Mouse (Mus musculus) hindbrain, postnatal 0 days (tissue): Measurements from ENCODE around the gene Ccdc151. TPM values are rescaled to one million over a fixed set of nuclear protein-coding genes. Genes with fewer than 3 reads are reported as not detected.
A peak's percentile ranks its signal among the peaks of the same experiment; 100 is the strongest.

Experiments used
- ATAC-seq: fragments of 200-750 bp; cut with Nextera tagmentation; 2 replicates; pipeline ENCODE4 v1.8.0; 2017; ENCODE audit warnings: mild to moderate bottlenecking, moderate TSS enrichment, moderate library complexity
- DNase-seq: peaks from one replicate; pipeline ENCODE4 v3.0.0-alpha.2; 2015; ENCODE audit warnings: low spot score
- H3K27ac ChIP-seq: fragments of 300-500 bp; sonication (generic); 2 replicates; pipeline ENCODE4 v1.5.1; 2014; ENCODE audit warnings: mild to moderate bottlenecking
- H3K27me3 ChIP-seq: fragments of 300-500 bp; sonication (generic); 2 replicates; pipeline ENCODE4 v1.6.1; 2014; ENCODE audit warnings: low read length, mixed read lengths; ENCODE audit not compliant: insufficient read depth
- H3K36me3 ChIP-seq: fragments of 300-500 bp; sonication (generic); 2 replicates; pipeline ENCODE4 v1.6.1; 2014; ENCODE audit warnings: low read length, mixed read lengths; ENCODE audit not compliant: insufficient read depth
- H3K4me1 ChIP-seq: fragments of 300-500 bp; sonication (generic); 2 replicates; pipeline ENCODE4 v1.6.1; 2014; ENCODE audit warnings: antibody characterized with exemption, low read length, mixed read lengths; ENCODE audit not compliant: insufficient read depth
- H3K4me2 ChIP-seq: fragments of 300-500 bp; sonication (generic); 2 replicates; pipeline ENCODE4 v1.6.1; 2014; ENCODE audit warnings: low read depth, mild to moderate bottlenecking, low read length, moderate library complexity, mixed read lengths
- H3K4me3 ChIP-seq: fragments of 300-500 bp; sonication (generic); 2 replicates; pipeline ENCODE4 v1.5.1; 2014; ENCODE audit warnings: low read length
- H3K9ac ChIP-seq: fragments of 300-500 bp; sonication (generic); replicated peaks from 2 replicates; pipeline ENCODE4 v1.6.1; 2014; ENCODE audit warnings: mild to moderate bottlenecking, low read length, moderate library complexity, mixed read lengths
- H3K9me3 ChIP-seq: fragments of 300-500 bp; sonication (generic); 2 replicates; pipeline ENCODE4 v1.6.1; 2016; ENCODE audit warnings: low read length, mixed read lengths
- CTCF ChIP-seq: IDR thresholded peaks from 2 replicates; pipeline ENCODE4 v1.5.1; 2016; ENCODE audit warnings: antibody characterized with exemption, control low read depth, low read depth
- WGBS: fragments of 180-500 bp; shearing (Covaris S2); extraction: QIAGEN DNeasy Blood & Tissue Kit; methylation state at CpG from one replicate; pipeline ENCODE4 v1.1.7; 2014; 5-methylcytosine and 5-hydroxymethylcytosine counted together
- polyA plus RNA-seq: library from polyadenylated mRNA; unstranded; fragments of >200 nt; fragmentation: Nextera tagmentation; extraction: Ambion mirVana; gene quantifications from 2 replicates; pipeline ENCODE4 v1.2.1, GENCODE M21; 2015
- total RNA-seq: library from RNA; depleted of rRNA; stranded (reverse); fragments of >200 nt; gene quantifications from 2 replicates; pipeline ENCODE4 v1.2.3, GENCODE M21; 2014

Ccdc151 gene
- total and polyA plus RNA-seq, 2 experiments from 2014 or later: 3.3 to 4.2 TPM

DNA sequence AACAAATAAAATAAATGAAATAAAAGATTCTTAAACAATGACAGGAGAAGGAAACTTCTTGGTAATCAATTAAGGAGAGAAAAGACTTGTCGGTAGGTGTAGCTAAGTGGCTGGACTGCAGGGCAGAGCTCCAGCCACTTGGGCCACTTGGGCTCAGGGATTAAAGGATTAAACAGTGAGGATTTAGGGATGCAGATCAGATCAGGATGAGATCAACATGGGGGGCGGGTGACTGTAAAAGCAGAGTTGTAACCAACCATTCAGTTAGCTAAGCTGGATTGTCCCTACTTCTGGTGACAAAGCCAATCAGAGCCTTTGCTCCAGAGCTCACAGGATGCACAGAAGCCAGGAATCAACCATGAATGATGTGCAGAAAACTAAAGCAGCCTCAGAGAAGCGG is 18.5 kb downstream of the Ccdc151 start:
- Histone ChIP-seq H3K4me1 (peaks cover 11% of the 10 kb centered on the region), H3K27ac (no peak overlapping the region), H3K9ac (no peak overlapping the region), H3K4me2 (no peak overlapping the region), H3K27me3 (peaks cover 9% of the 10 kb centered on the region), H3K36me3 (no peaks in the 10 kb centered on the region), H3K4me3 (no peak overlapping the region), H3K9me3 (no peaks in the 10 kb centered on the region)
- ATAC-seq (no peak), DNase-seq (no peak)
- WGBS: 31% methylated on average over 3 of the region's 3 CpGs
- no peak for TF ChIP-seq CTCF

DNA sequence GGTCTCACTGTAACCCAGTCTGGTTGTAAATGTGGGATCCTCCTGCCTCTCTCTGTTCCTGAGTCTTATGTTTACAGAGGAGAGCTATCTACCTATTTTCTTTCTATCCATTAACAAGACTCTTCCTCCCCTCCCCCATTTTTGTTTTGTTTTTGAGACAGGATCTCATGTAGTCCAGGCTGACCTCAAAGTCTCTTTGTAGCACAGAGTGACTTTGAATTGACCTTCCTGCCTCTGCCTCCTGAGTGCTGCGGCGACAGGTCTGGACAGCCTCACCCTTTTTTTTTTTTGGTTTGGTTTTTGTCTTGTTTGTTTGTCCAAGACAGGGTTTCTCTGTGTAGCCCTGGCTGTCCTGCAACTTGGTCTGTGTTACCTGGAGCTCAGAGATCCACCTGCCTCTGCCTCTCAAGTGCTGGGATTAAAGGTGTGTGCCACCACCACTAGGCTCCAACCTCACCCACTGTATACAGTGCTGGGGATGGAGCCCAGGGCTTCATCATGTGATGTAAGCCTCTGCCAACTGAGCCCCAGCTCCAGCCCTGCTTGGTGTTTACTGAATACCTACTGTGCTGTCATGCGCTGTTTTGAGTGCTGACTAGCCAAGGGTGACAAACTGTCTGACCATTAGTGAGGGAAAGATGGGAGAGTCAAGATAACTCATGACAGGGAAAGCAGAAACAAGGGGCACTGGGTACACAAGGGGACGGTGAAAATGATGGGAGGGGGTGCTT is 23.9 kb downstream of the Ccdc151 start:
- Histone ChIP-seq H3K4me1 (no peaks in the 10 kb centered on the region), H3K9ac (no peak overlapping the region), H3K4me3 (no peak overlapping the region), H3K27ac (no peak overlapping the region), H3K9me3 (no peaks in the 10 kb centered on the region), H3K27me3 (no peaks in the 10 kb centered on the region), H3K36me3 (no peaks in the 10 kb centered on the region), H3K4me2 (no peak overlapping the region)
- DNase-seq (no peak), ATAC-seq (no peak)
- 90% methylated on average over 4 of the region's 4 CpGs for WGBS
- TF ChIP-seq CTCF: no peak

DNA sequence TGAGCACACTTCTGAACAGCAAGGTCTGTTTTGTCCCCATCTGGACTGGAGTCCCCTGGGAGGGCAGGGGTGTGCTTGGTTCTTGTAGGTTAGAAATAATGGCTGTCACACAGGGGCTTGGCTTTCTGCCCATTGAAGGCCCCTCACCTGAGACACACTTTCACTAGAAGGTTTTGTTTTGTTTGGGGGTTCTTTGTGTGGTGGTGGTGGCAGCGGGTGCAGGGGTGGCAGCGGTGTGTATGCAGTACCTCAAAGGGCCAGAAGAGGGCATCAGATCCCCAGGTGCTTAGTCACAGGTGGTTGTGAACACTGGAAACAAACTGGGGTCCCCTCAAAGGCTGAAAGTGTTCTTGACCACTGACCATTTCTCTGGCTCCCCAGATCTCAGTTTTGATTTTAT is 24.5 kb downstream of the Ccdc151 start:
- no peaks in the 10 kb centered on the region for H3K27me3 ChIP-seq
- H3K4me3 ChIP-seq: no peak overlapping the region
- H3K4me1 ChIP-seq: no peaks in the 10 kb centered on the region
- peak; percentile 65 for TF ChIP-seq CTCF
- DNase-seq (no peak), ATAC-seq (no peak)
- H3K9me3 ChIP-seq: no peaks in the 10 kb centered on the region
- WGBS: 37% methylated on average over 2 of the region's 2 CpGs
- no peak overlapping the region for H3K4me2 ChIP-seq
- H3K9ac ChIP-seq: no peak overlapping the region
- H3K27ac ChIP-seq: no peak overlapping the region
- H3K36me3 ChIP-seq: no peaks in the 10 kb centered on the region

GRCm38 (mm10) chr9:21977331-21977730 is 25.1 kb downstream of the Ccdc151 start:
- no peaks in the 10 kb centered on the region for H3K36me3 ChIP-seq
- H3K27ac ChIP-seq: no peak overlapping the region
- WGBS: 61% methylated on average over 5 of the region's 5 CpGs
- H3K4me1 ChIP-seq: no peaks in the 10 kb centered on the region
- no peaks in the 10 kb centered on the region for H3K27me3 ChIP-seq
- no peaks in the 10 kb centered on the region for H3K9me3 ChIP-seq
- DNase-seq (no peak), ATAC-seq (0 out of 2 replicates have a peak, but pooled peaks have one; percentile 19)
- H3K4me3 ChIP-seq: no peak overlapping the region
- no peak for TF ChIP-seq CTCF
- H3K4me2 ChIP-seq: no peak overlapping the region
- no peak overlapping the region for H3K9ac ChIP-seq

DNA sequence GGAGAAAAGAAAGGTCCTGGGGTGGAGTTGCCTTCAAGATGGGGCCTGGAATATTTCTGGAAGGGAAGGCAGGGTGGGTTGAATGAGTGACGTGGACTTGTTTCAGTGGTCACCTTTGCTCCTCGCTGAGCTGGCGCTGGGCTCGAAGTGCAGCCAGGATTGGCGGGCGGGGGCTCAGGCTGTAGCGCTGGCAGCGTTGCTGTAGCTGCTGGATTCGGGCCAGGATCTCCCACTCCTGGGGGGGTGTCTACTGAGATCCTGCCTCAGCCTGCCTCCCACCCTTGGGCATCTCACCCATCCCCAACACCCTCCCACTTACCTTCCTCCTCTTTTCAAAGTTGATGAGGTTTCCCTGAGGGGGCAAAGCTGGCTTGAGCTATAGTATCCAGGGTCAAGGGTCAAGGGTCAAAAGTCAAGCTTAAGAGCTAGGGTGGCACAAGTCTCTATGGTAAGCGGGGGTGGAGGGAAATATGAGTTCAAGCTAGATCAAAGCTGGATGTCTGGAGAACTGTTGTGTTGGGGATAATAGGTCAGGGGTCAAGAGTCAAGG is 25.7 kb downstream of the Ccdc151 start:
- Histone ChIP-seq H3K4me3 (no peak overlapping the region), H3K36me3 (no peaks in the 10 kb centered on the region), H3K27me3 (no peaks in the 10 kb centered on the region), H3K9me3 (no peaks in the 10 kb centered on the region), H3K27ac (no peak overlapping the region), H3K9ac (no peak overlapping the region), H3K4me1 (no peaks in the 10 kb centered on the region), H3K4me2 (no peak overlapping the region)
- DNase-seq: no peak
- no peak for TF ChIP-seq CTCF
- ATAC-seq: no peak
- WGBS: 78% methylated on average over 10 of the region's 10 CpGs

- Histone ChIP-seq H3K9ac (no peak overlapping the region), H3K9me3 (no peaks in the 10 kb centered on the region), H3K27me3 (no peaks in the 10 kb centered on the region), H3K4me3 (no peak overlapping the region), H3K4me2 (no peak overlapping the region), H3K36me3 (no peaks in the 10 kb centered on the region), H3K4me1 (no peaks in the 10 kb centered on the region), H3K27ac (no peak overlapping the region)
- ATAC-seq (no peak), DNase-seq (no peak)
- no peak for TF ChIP-seq CTCF
- 89% methylated on average over 4 of the region's 4 CpGs for WGBS
Measured at GRCm38 (mm10) chr9:21969304-21969703, 33.1 kb downstream of the Ccdc151 start.

- no peak overlapping the region for H3K4me3 ChIP-seq
- DNase-seq (no peak), ATAC-seq (no peak)
- H3K4me2 ChIP-seq: no peak overlapping the region
- 61% methylated on average over 6 of the region's 6 CpGs for WGBS
- no peak for TF ChIP-seq CTCF
- no peaks in the 10 kb centered on the region for H3K36me3 ChIP-seq
- H3K27ac ChIP-seq: no peak overlapping the region
- H3K9me3 ChIP-seq: no peaks in the 10 kb centered on the region
- no peaks in the 10 kb centered on the region for H3K4me1 ChIP-seq
- no peaks in the 10 kb centered on the region for H3K27me3 ChIP-seq
- no peak overlapping the region for H3K9ac ChIP-seq
Measured at GRCm38 (mm10) chr9:21968883-21969282, 33.6 kb downstream of the Ccdc151 start.
